9 mouse cellular contexts compared by ENCODE assay signal in genomic region chr9:48618111-48618510, GRCm38 (mm10). TPM values are rescaled to one million over a fixed set of nuclear protein-coding genes. Genes with fewer than 3 reads are reported as not detected.
DNase-seq lines count a peak whose midpoint lies in the region; ATAC-seq lines count a peak whose summit lies in the region.
"Had no signal": no experiment of that assay in that cellular context is flagged by ENCODE, and none has a peak within 500 bp of the region (broad histone marks: within the 10 kb centered on the region; RNA-seq: fewer than 3 reads in every experiment).

No protein-coding gene starts in this region.

- no peak overlapping the region for H3K4me3 ChIP-seq in liver, embryonic 12.5 days
- no peak overlapping the region for H3K4me3 ChIP-seq in liver, embryonic 11.5 days (ENCODE audit: low read depth, low read length)
- no peak overlapping the region for H3K4me3 ChIP-seq in heart, embryonic 14.5 days (ENCODE audit: control insufficient read depth in 1 of 2, insufficient read depth in 1 of 2, low read depth in 1 of 2, low read length in 2 of 2)

- H3K9ac ChIP-seq in liver, embryonic 12.5 days: no peak overlapping the region
- H3K9ac ChIP-seq in liver, embryonic 11.5 days (ENCODE audit: low read depth, low read length): no peak overlapping the region
- H3K9ac ChIP-seq in heart, embryonic 14.5 days (ENCODE audit: low read length): peak overlapping the region; percentile 54; the same call in 1 of the 2 replicates

- H3K4me1 ChIP-seq in liver, embryonic 12.5 days: no peaks in the 10 kb centered on the region; the same call in 1 of the 2 replicates
- no peaks in the 10 kb centered on the region for H3K4me1 ChIP-seq in liver, embryonic 11.5 days (replicated peaks; ENCODE audit: control insufficient read depth, insufficient read depth, low read length)
- peaks cover 7 to 13% of the 10 kb centered on the region in 2 experiments for H3K4me1 ChIP-seq in heart, embryonic 14.5 days (ENCODE audit: control insufficient read depth in 2 of 2, insufficient read depth in 2 of 2, low read length in 2 of 2)

- no peaks in the 10 kb centered on the region for H3K36me3 ChIP-seq in liver, embryonic 12.5 days
- no peaks in the 10 kb centered on the region for H3K36me3 ChIP-seq in liver, embryonic 11.5 days (ENCODE audit: control insufficient read depth, insufficient read depth, low read length)
- H3K36me3 ChIP-seq in heart, embryonic 14.5 days (ENCODE audit: control insufficient read depth, insufficient read depth, low read length): no peaks in the 10 kb centered on the region

- no peaks in the 10 kb centered on the region for H3K9me3 ChIP-seq in liver, embryonic 12.5 days (replicated peaks)
- H3K9me3 ChIP-seq in liver, embryonic 11.5 days (ENCODE audit: control insufficient read depth, low read length): no peaks in the 10 kb centered on the region
- H3K9me3 ChIP-seq in heart, embryonic 14.5 days (ENCODE audit: control insufficient read depth, low read length): no peaks in the 10 kb centered on the region

- peaks cover 14% of the 10 kb centered on the region; the same call in 1 of the 2 replicates for H3K27me3 ChIP-seq in liver, embryonic 12.5 days (replicated peaks)
- no peaks in the 10 kb centered on the region; the same call in 1 of the 2 replicates for H3K27me3 ChIP-seq in liver, embryonic 11.5 days (replicated peaks; ENCODE audit: control insufficient read depth, insufficient read depth, low read length)
- no peaks in the 10 kb centered on the region; the same call in 1 of the 2 replicates for H3K27me3 ChIP-seq in heart, embryonic 14.5 days (ENCODE audit: control insufficient read depth, insufficient read depth, low read length)

- no peak for ATAC-seq in liver, embryonic 12.5 days
- no peak for ATAC-seq in liver, embryonic 11.5 days (replicated peaks; ENCODE audit: low FRiP score)
- no peak for ATAC-seq in heart, embryonic 14.5 days (ENCODE audit: insufficient number of reproducible peaks, insufficient read depth, low FRiP score, low read depth)

- H3K27ac ChIP-seq in liver, embryonic 12.5 days: no peak overlapping the region
- H3K27ac ChIP-seq in liver, embryonic 11.5 days (ENCODE audit: low read depth, low read length): no peak overlapping the region
- H3K27ac ChIP-seq in heart, embryonic 14.5 days (replicated peaks in 1 of 2; ENCODE audit: control insufficient read depth in 1 of 2, insufficient read depth in 1 of 2, low read depth in 2 of 2, low read length in 2 of 2): peak overlapping the region in 1 of 2 experiments; percentile 26; a peak in 1 of 4 replicates
- H3K27ac ChIP-seq: kidney, postnatal 0 days had no signal

- WGBS in liver, embryonic 12.5 days (ENCODE audit: insufficient replicate concordance): 57% methylated on average over 8 of the region's 8 CpGs
- 70% methylated on average over 8 of the region's 8 CpGs for WGBS in liver, embryonic 11.5 days
- WGBS in heart, embryonic 14.5 days: 41% methylated on average over 8 of the region's 8 CpGs

- DNase-seq in liver, embryonic 11.5 days (ENCODE audit: low spot score): no peak
- DNase-seq in cerebellum, postnatal 25 days: peak; percentile 25 to 39
- DNase-seq in lung, postnatal 4 days: peak; percentile 67 to 81
- no peak for DNase-seq in frontal cortex, postnatal 10 days (ENCODE audit: low spot score in 2 of 2)
- no peak for DNase-seq in thymus, postnatal 4 days
- no peak for DNase-seq in embryo, embryonic 10.5 days (ENCODE audit: low spot score)

- H3K4me2 ChIP-seq in liver, embryonic 12.5 days: 0 out of 2 replicates have a peak overlapping the region, but pooled peaks have one; percentile 10
- no peak overlapping the region for H3K4me2 ChIP-seq in liver, embryonic 11.5 days
- H3K4me2 ChIP-seq in heart, embryonic 14.5 days (ENCODE audit: low read length): peak overlapping the region; percentile 64

RNA-seq across cellular contexts. Expression of gene Nnmt, which starts 13.2 kb away (rescaled TPM):
- 0.43 and 0.59 TPM in 2 replicates for polyA plus RNA-seq in liver, embryonic 12.5 days (2016; fragmentation: Nextera tagmentation; extraction: Ambion mirVana)
- 1.3 and 1.8 TPM in 2 replicates for polyA plus RNA-seq in liver, embryonic 11.5 days (2014; fragmentation: Nextera tagmentation; extraction: Ambion mirVana)
- polyA plus RNA-seq in heart, embryonic 14.5 days (2014; fragmentation: Nextera tagmentation; extraction: Ambion mirVana): 4.1 and 4.4 TPM in 2 replicates

Comparison
In these comparisons a context has a peak if more than half of its experiments do, and no peak if none do; other contexts are left out.
1. DNase-seq: peak in cerebellum, postnatal 25 days (2 of 2) and lung, postnatal 4 days (2 of 2); none in liver, embryonic 11.5 days (single experiment), frontal cortex, postnatal 10 days (0 of 2), thymus, postnatal 4 days (single experiment) and embryo, embryonic 10.5 days (single experiment).